Mouse (Mus musculus): ENCODE results near the gene Gm17018. TPM values are rescaled to one million over a fixed set of nuclear protein-coding genes. Genes with fewer than 3 reads are reported as not detected.

Gm17018 gene
- polyA plus RNA-seq, 1 experiment = 27.3 TPM

GRCm38 (mm10) chr19:45586850-45587249 lies 26.4 kb downstream of the Gm17018 start:
- no peaks in the 10 kb centered on the region for H3K27me3 ChIP-seq (ENCODE audit: control insufficient read depth, insufficient read depth, insufficient read length)
- H3K4me2 ChIP-seq (ENCODE audit: low read depth) = no peak overlapping the region
- no peak overlapping the region for H3ac ChIP-seq (ENCODE audit: control insufficient read depth, insufficient read length)
- H3K36me3 ChIP-seq (ENCODE audit: control insufficient read depth, insufficient read depth) = peaks cover 4% of the 10 kb centered on the region
- no peaks in the 10 kb centered on the region for H3K79me2 ChIP-seq (ENCODE audit: control insufficient read depth, insufficient read depth)
- H3K4me3 ChIP-seq = no peak overlapping the region
- TF ChIP-seq MYOD1 (IDR thresholded peaks at IDR 0.05; ENCODE audit: control insufficient read depth in 1 of 3, insufficient read length in 2 of 3, low read depth in 2 of 3) = no peak
- no peak for TF ChIP-seq POLR2A (IDR thresholded peaks at IDR 0.05; ENCODE audit: insufficient read length, low read depth)
- no peak for TF ChIP-seq SRF (IDR thresholded peaks at IDR 0.05; ENCODE audit: control insufficient read depth, insufficient read length, low read depth)
- no peak for TF ChIP-seq TCF3 (IDR thresholded peaks at IDR 0.05; ENCODE audit: insufficient read length, low read depth)
- no peak for TF ChIP-seq MYOG (IDR thresholded peaks at IDR 0.05; ENCODE audit: control insufficient read depth in 1 of 3, insufficient read depth in 1 of 3, insufficient read length in 2 of 3, low read depth in 2 of 3)
- no peak for TF ChIP-seq USF1 (IDR thresholded peaks at IDR 0.05; ENCODE audit: low read depth)
- no peak for TF ChIP-seq POLR2AphosphoS2 (IDR thresholded peaks at IDR 0.05; ENCODE audit: insufficient read length, low read depth)
- TF ChIP-seq CEBPB (IDR thresholded peaks at IDR 0.05; ENCODE audit: insufficient read depth, poor library complexity, severe bottlenecking) = no peak
- TF ChIP-seq TCF12 (IDR thresholded peaks at IDR 0.05; ENCODE audit: insufficient read depth, poor library complexity, severe bottlenecking) = no peak
- no peak for TF ChIP-seq E2F4 (IDR thresholded peaks at IDR 0.05; ENCODE audit: insufficient read depth)
- TF ChIP-seq REST (IDR thresholded peaks at IDR 0.05; ENCODE audit: insufficient read depth, insufficient read length) = no peak
- TF ChIP-seq MAX (IDR thresholded peaks at IDR 0.05; ENCODE audit: low read depth) = no peak

DNA sequence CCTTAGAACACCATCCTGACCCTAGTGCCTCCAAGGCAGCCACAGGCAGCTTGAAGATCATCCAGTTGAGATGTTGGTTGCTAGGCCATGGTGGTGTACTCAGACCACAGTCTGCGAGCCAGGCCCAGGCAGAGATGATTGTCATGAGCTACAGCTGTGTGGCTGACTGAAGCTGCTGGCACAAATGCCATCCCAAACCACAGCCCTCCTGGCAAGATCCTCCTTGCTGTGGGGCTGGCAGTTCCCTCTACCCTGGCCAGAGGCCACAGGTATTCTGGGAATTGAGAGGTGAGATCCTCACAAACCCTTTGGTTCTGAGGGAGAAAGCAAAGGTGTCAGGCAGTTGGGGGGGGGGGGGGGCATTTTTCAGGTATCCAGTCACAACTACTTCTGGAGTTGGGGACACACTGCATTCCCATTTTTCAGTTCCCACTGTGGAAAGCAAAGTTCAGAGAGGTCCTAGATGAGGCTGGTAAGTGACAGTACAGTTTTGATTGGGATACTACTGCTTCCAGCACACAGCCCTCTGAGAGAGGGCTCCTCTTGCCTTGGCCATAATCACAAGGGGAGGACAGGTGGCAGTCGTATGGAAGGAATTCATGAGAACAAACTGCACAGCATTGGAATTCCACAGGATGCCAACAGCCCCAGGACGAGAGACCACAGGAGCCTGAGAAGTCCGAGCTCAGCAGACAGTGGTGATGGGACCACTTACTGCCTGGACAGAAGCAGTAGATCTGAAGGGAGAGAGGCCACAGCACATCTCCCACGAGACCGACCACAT lies 27.3 kb downstream of the Gm17018 start:
- no peaks in the 10 kb centered on the region for H3K79me2 ChIP-seq (ENCODE audit: control insufficient read depth, insufficient read depth)
- H3K4me3 ChIP-seq = no peak overlapping the region
- no peak overlapping the region for H3K4me2 ChIP-seq (ENCODE audit: low read depth)
- TF ChIP-seq USF1 (IDR thresholded peaks at IDR 0.05; ENCODE audit: low read depth) = no peak
- no peak for TF ChIP-seq POLR2AphosphoS2 (IDR thresholded peaks at IDR 0.05; ENCODE audit: insufficient read length, low read depth)
- peak; percentile 43 for TF ChIP-seq TCF3 (IDR thresholded peaks at IDR 0.05; ENCODE audit: insufficient read length, low read depth)
- no peak for TF ChIP-seq POLR2A (IDR thresholded peaks at IDR 0.05; ENCODE audit: insufficient read length, low read depth)
- peak; percentile 31 to 93 (median 76) for TF ChIP-seq MYOG (IDR thresholded peaks at IDR 0.05; ENCODE audit: control insufficient read depth in 1 of 3, insufficient read depth in 1 of 3, insufficient read length in 2 of 3, low read depth in 2 of 3)
- peak in 2 of 3 experiments; percentile 73 to 81 for TF ChIP-seq MYOD1 (IDR thresholded peaks at IDR 0.05; ENCODE audit: control insufficient read depth in 1 of 3, insufficient read length in 2 of 3, low read depth in 2 of 3)
- TF ChIP-seq REST (IDR thresholded peaks at IDR 0.05; ENCODE audit: insufficient read depth, insufficient read length) = no peak
- TF ChIP-seq CEBPB (IDR thresholded peaks at IDR 0.05; ENCODE audit: insufficient read depth, poor library complexity, severe bottlenecking) = no peak
- no peak for TF ChIP-seq SRF (IDR thresholded peaks at IDR 0.05; ENCODE audit: control insufficient read depth, insufficient read length, low read depth)
- no peak for TF ChIP-seq TCF12 (IDR thresholded peaks at IDR 0.05; ENCODE audit: insufficient read depth, poor library complexity, severe bottlenecking)
- no peak for TF ChIP-seq E2F4 (IDR thresholded peaks at IDR 0.05; ENCODE audit: insufficient read depth)
- no peak for TF ChIP-seq MAX (IDR thresholded peaks at IDR 0.05; ENCODE audit: low read depth)
- H3K36me3 ChIP-seq (ENCODE audit: control insufficient read depth, insufficient read depth) = peaks cover 4% of the 10 kb centered on the region
- H3K27me3 ChIP-seq (ENCODE audit: control insufficient read depth, insufficient read depth, insufficient read length) = no peaks in the 10 kb centered on the region
- no peak overlapping the region for H3ac ChIP-seq (ENCODE audit: control insufficient read depth, insufficient read length)

- Histone ChIP-seq H3K36me3 (ENCODE audit: control insufficient read depth, insufficient read depth) (no peaks in the 10 kb centered on the region), H3K79me2 (ENCODE audit: control insufficient read depth, insufficient read depth) (no peaks in the 10 kb centered on the region), H3K4me3 (no peak overlapping the region), H3K27me3 (ENCODE audit: control insufficient read depth, insufficient read depth, insufficient read length) (no peaks in the 10 kb centered on the region), H3ac (ENCODE audit: control insufficient read depth, insufficient read length) (no peak overlapping the region), H3K4me2 (ENCODE audit: low read depth) (no peak overlapping the region)
- no peak for TF ChIP-seq MAX (IDR thresholded peaks at IDR 0.05; ENCODE audit: low read depth)
- no peak for TF ChIP-seq REST (IDR thresholded peaks at IDR 0.05; ENCODE audit: insufficient read depth, insufficient read length)
- TF ChIP-seq POLR2AphosphoS2 (IDR thresholded peaks at IDR 0.05; ENCODE audit: insufficient read length, low read depth) = no peak
- TF ChIP-seq MYOG (IDR thresholded peaks at IDR 0.05; ENCODE audit: control insufficient read depth in 1 of 3, insufficient read depth in 1 of 3, insufficient read length in 2 of 3, low read depth in 2 of 3) = no peak
- TF ChIP-seq SRF (IDR thresholded peaks at IDR 0.05; ENCODE audit: control insufficient read depth, insufficient read length, low read depth) = no peak
- TF ChIP-seq MYOD1 (IDR thresholded peaks at IDR 0.05; ENCODE audit: control insufficient read depth in 1 of 3, insufficient read length in 2 of 3, low read depth in 2 of 3) = no peak
- no peak for TF ChIP-seq CEBPB (IDR thresholded peaks at IDR 0.05; ENCODE audit: insufficient read depth, poor library complexity, severe bottlenecking)
- no peak for TF ChIP-seq POLR2A (IDR thresholded peaks at IDR 0.05; ENCODE audit: insufficient read length, low read depth)
- TF ChIP-seq TCF3 (IDR thresholded peaks at IDR 0.05; ENCODE audit: insufficient read length, low read depth) = no peak
- TF ChIP-seq E2F4 (IDR thresholded peaks at IDR 0.05; ENCODE audit: insufficient read depth) = no peak
- TF ChIP-seq USF1 (IDR thresholded peaks at IDR 0.05; ENCODE audit: low read depth) = no peak
- no peak for TF ChIP-seq TCF12 (IDR thresholded peaks at IDR 0.05; ENCODE audit: insufficient read depth, poor library complexity, severe bottlenecking)
Observed at GRCm38 (mm10) chr19:45589761-45590160, 29.3 kb downstream of the Gm17018 start.

DNA sequence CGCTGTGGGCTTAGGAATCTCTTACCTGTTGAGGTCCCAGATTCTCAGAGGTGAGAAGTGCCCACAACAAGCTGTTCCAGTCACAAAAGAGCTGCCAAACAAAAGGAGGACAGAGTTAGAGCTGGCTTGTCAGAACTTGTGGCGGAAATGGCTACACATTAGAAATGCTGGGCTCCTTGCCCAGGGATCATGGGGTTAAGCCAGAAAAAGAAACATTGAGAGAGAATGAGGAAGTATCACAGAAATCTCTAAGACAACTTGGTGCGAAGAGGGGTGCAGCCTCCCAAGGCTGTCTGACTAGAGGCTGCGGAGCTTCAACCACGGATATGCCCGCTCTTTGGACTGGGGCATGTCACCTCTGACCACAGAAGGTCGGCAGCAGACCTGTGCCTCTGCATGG lies 31.3 kb downstream of the Gm17018 start:
- H3ac ChIP-seq (ENCODE audit: control insufficient read depth, insufficient read length) = no peak overlapping the region
- TF ChIP-seq CEBPB (IDR thresholded peaks at IDR 0.05; ENCODE audit: insufficient read depth, poor library complexity, severe bottlenecking) (no peak), POLR2A (IDR thresholded peaks at IDR 0.05; ENCODE audit: insufficient read length, low read depth) (no peak), MAX (IDR thresholded peaks at IDR 0.05; ENCODE audit: low read depth) (no peak), MYOD1 (IDR thresholded peaks at IDR 0.05; ENCODE audit: control insufficient read depth in 1 of 3, insufficient read length in 2 of 3, low read depth in 2 of 3) (no peak), USF1 (IDR thresholded peaks at IDR 0.05; ENCODE audit: low read depth) (no peak), REST (IDR thresholded peaks at IDR 0.05; ENCODE audit: insufficient read depth, insufficient read length) (no peak), POLR2AphosphoS2 (IDR thresholded peaks at IDR 0.05; ENCODE audit: insufficient read length, low read depth) (no peak), TCF12 (IDR thresholded peaks at IDR 0.05; ENCODE audit: insufficient read depth, poor library complexity, severe bottlenecking) (no peak), MYOG (IDR thresholded peaks at IDR 0.05; ENCODE audit: control insufficient read depth in 1 of 3, insufficient read depth in 1 of 3, insufficient read length in 2 of 3, low read depth in 2 of 3) (no peak), SRF (IDR thresholded peaks at IDR 0.05; ENCODE audit: control insufficient read depth, insufficient read length, low read depth) (no peak)
- no peaks in the 10 kb centered on the region for H3K79me2 ChIP-seq (ENCODE audit: control insufficient read depth, insufficient read depth)
- no peak overlapping the region for H3K4me3 ChIP-seq
- no peaks in the 10 kb centered on the region for H3K36me3 ChIP-seq (ENCODE audit: control insufficient read depth, insufficient read depth)
- no peak overlapping the region for H3K4me2 ChIP-seq (ENCODE audit: low read depth)
- no peaks in the 10 kb centered on the region for H3K27me3 ChIP-seq (ENCODE audit: control insufficient read depth, insufficient read depth, insufficient read length)

Measured in myocyte (in vitro differentiated cells).